1 mouse cellular context compared by ENCODE assay signal in genomic region chr5:109691205-109691965, GRCm38 (mm10).
TF ChIP-seq lines count a peak whose summit lies in the region.

No protein-coding gene starts in this region.

TF ChIP-seq in ES-E14, 5 proteins besides CTCF, POLR2A, EP300 and RAD21:
- 0 out of 2 replicates have a peak, but pooled peaks have one; percentile 0 for TF ChIP-seq CHD2 (IDR thresholded peaks at IDR 0.05; ENCODE audit: low read depth, low read length)
